Mouse (Mus musculus) heart, embryonic 11.5 days (tissue): ENCODE results near the gene Slc9b1. TPM values are rescaled to one million over a fixed set of nuclear protein-coding genes. Genes with fewer than 3 reads are reported as not detected.

Experiments
- ATAC-seq: fragments of 200-750 bp; cut with Nextera tagmentation; replicated peaks from 2 replicates; pipeline ENCODE4 v1.8.0; 2017; ENCODE audit warnings: moderate library complexity; ENCODE audit not compliant: insufficient number of reproducible peaks, low FRiP score, low TSS enrichment
- H3K27ac ChIP-seq: fragments of 300-500 bp; sonication (generic); 2 replicates; pipeline ENCODE4 v1.5.1; 2014; ENCODE audit warnings: mild to moderate bottlenecking, low read depth, low read length
- H3K27me3 ChIP-seq: fragments of 300-500 bp; sonication (generic); 2 replicates; pipeline ENCODE4 v1.6.1; 2014; ENCODE audit warnings: mild to moderate bottlenecking, low read length, mixed read lengths; ENCODE audit not compliant: control insufficient read depth, insufficient read depth
- H3K36me3 ChIP-seq: fragments of 300-500 bp; sonication (generic); 2 replicates; pipeline ENCODE4 v1.6.1; 2014; ENCODE audit warnings: mild to moderate bottlenecking, low read length, moderate library complexity, mixed read lengths; ENCODE audit not compliant: control insufficient read depth, insufficient read depth
- H3K4me1 ChIP-seq: fragments of 300-500 bp; sonication (generic); 2 replicates; pipeline ENCODE4 v1.6.1; 2014; ENCODE audit warnings: low read length; ENCODE audit not compliant: control insufficient read depth, insufficient read depth
- H3K4me2 ChIP-seq: fragments of 300-500 bp; sonication (generic); 2 replicates; pipeline ENCODE4 v1.6.1; 2014; ENCODE audit warnings: mild to moderate bottlenecking, moderate library complexity
- H3K4me3 ChIP-seq: fragments of 300-500 bp; sonication (generic); 2 replicates; pipeline ENCODE4 v1.5.1; 2014; ENCODE audit warnings: low read depth, low read length
- H3K9ac ChIP-seq: fragments of 300-500 bp; sonication (generic); 2 replicates; pipeline ENCODE4 v1.6.1; 2014; ENCODE audit warnings: mild to moderate bottlenecking, low read depth, low read length, moderate library complexity
- H3K9me3 ChIP-seq: fragments of 300-500 bp; sonication (generic); replicated peaks from 2 replicates; pipeline ENCODE4 v1.6.1; 2016; ENCODE audit warnings: low read length; ENCODE audit not compliant: control insufficient read depth
- WGBS: fragments of 180-500 bp; shearing (Covaris S2); extraction: QIAGEN DNeasy Blood & Tissue Kit; methylation state at CpG from one replicate; pipeline ENCODE4 v1.1.7; 2014; ENCODE audit not compliant: insufficient replicate concordance; 5-methylcytosine and 5-hydroxymethylcytosine counted together
- polyA plus RNA-seq: library from polyadenylated mRNA; unstranded; fragments of >200 nt; fragmentation: Nextera tagmentation; extraction: Ambion mirVana; gene quantifications from 2 replicates; pipeline ENCODE4 v1.2.1, GENCODE M21; 2014

Slc9b1 gene
- 0.17 TPM in 1 of 2 replicates, not detected in the other for polyA plus RNA-seq

DNA sequence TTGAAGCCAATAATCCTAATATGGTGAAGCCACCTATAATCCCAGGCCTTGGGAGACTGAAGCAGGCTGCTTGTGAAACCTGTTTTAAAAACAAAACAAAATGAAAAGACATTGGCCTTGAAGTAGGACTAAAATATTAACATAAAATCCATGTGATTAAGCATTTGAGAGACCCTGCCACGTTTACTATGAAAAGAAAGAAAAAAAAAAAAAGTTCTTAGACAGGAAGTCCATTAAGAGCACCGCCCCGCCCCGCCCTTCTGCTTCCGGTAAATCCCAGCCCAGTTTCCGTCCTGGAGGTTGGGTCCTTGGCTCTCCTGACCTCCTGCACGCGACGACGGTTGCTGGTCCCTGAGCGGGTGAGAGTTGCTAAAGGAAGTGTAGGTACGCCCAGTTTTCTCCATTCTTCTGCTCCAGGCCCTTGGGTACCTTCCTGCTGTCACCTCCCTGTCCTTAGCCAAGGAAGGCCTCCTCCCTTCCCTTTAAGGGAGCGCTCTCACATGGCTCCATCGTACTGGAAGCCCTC lies at the start of gene Slc9b1:
TSS of gene Slc9b1 (plus strand) at position 291 of the 526 bp plus-strand sequence.
- Histone ChIP-seq H3K27me3 (no peaks in the 10 kb centered on the region), H3K27ac (no peak within 1 kb of the TSS), H3K4me2 (no peak within 1 kb of the TSS), H3K4me3 (no peak within 1 kb of the TSS), H3K36me3 (no peaks in the 10 kb centered on the region), H3K4me1 (no peaks in the 10 kb centered on the region; the same call in 1 of the 2 replicates), H3K9ac (no peak within 1 kb of the TSS), H3K9me3 (no peaks in the 10 kb centered on the region)
- ATAC-seq, result no peak
- 69% methylated on average over 14 of the region's 14 CpGs for WGBS

GRCm38 (mm10) chr3:135298560-135298959 lies 49.3 kb upstream of the Slc9b1 start:
- no peak for ATAC-seq
- Histone ChIP-seq H3K27me3 (no peaks in the 10 kb centered on the region), H3K4me1 (no peaks in the 10 kb centered on the region), H3K9me3 (no peaks in the 10 kb centered on the region), H3K9ac (no peak overlapping the region), H3K27ac (no peak overlapping the region), H3K4me2 (no peak overlapping the region), H3K36me3 (no peaks in the 10 kb centered on the region), H3K4me3 (no peak overlapping the region)
- WGBS, result 72% methylated on average over 3 of the region's 3 CpGs

DNA sequence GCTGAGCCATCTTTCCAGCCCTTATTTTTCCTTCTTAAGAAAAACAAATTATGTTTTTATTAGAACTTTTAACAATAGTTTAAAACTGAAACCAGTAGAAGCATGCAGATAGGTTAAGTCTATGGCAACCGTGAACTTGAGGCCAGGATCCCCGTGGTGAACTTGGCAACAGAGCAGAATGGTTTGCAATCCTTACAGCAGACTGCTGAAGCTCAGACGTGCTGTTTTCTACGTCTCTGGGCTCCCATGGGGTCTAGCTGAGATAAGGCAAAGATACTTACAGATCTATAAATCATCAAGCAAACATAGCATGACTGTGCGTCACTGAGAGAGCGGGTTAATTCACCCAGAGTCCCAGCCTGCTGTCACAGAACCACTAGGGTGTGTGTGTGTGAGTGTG lies 47.7 kb upstream of the Slc9b1 start:
- Histone ChIP-seq H3K27me3 (no peaks in the 10 kb centered on the region), H3K9ac (no peak overlapping the region), H3K36me3 (no peaks in the 10 kb centered on the region), H3K4me1 (no peaks in the 10 kb centered on the region), H3K4me3 (no peak overlapping the region), H3K4me2 (no peak overlapping the region), H3K27ac (no peak overlapping the region), H3K9me3 (no peaks in the 10 kb centered on the region)
- WGBS, result 62% methylated on average over 6 of the region's 6 CpGs
- ATAC-seq, result no peak

DNA sequence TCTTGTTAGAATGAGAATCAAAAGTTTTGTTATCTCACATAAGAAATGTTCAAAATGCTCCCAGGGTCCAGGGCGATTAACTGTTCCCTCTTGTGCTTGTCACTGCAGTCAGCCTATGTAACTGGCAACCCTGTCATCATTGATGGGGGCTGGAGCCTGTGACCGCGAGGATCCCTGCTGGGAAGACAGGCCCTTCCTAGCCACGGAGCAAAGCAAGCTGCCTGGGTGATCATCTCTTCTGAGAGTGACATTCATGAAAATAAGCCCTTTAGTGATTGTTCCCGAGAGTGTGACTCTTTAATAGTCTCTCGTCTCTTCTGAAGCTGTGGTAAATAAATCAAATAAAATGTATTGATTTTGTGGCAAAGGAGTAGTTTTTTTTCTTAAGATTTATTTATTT lies 43.8 kb upstream of the Slc9b1 start:
- Histone ChIP-seq H3K9me3 (no peaks in the 10 kb centered on the region), H3K9ac (no peak overlapping the region), H3K36me3 (no peaks in the 10 kb centered on the region), H3K27me3 (no peaks in the 10 kb centered on the region), H3K27ac (no peak overlapping the region), H3K4me2 (no peak overlapping the region), H3K4me3 (no peak overlapping the region), H3K4me1 (peaks cover 5% of the 10 kb centered on the region; the same call in 1 of the 2 replicates)
- 31% methylated on average over 6 of the region's 6 CpGs for WGBS
- no peak for ATAC-seq

DNA sequence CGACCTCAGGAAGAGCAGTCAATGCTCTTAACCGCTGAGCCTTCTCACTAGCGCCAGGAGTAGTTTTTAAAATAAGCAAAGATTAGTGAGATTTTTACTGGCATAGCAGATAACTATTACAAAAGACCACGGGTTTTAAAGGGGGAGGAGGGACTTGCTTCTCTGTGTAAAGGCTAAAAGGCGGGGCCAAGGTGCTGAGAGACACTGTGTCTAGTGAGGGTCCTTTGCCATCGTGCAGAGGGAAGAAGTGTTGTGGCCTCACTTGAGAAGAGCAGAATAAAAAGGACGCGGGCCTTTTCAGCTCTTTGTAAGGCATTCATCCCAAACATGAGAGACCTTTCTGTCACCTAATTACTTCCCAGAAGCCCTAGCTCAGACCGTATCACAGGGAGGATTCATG lies 43.3 kb upstream of the Slc9b1 start:
- Histone ChIP-seq H3K27me3 (no peaks in the 10 kb centered on the region), H3K27ac (no peak overlapping the region), H3K9me3 (no peaks in the 10 kb centered on the region), H3K36me3 (no peaks in the 10 kb centered on the region), H3K9ac (no peak overlapping the region), H3K4me1 (peaks cover 5% of the 10 kb centered on the region; the same call in 1 of the 2 replicates), H3K4me3 (no peak overlapping the region), H3K4me2 (no peak overlapping the region)
- no peak for ATAC-seq
- whole genome bisulfite sequencing, result 39% methylated on average over 9 of the region's 9 CpGs

GRCm38 (mm10) chr3:135307411-135308259 lies 40.2 kb upstream of the Slc9b1 start, which contains the start of gene Slc9b2:
Slc9b2 (plus strand) TSS chr3:135307700.
- no peak within 1 kb of the TSS for H3K27ac ChIP-seq
- H3K27me3 ChIP-seq, result no peaks in the 10 kb centered on the region
- peak within 1 kb of the TSS; percentile 46 for H3K9ac ChIP-seq
- H3K4me3 ChIP-seq, result peak within 1 kb of the TSS; percentile 38
- H3K4me2 ChIP-seq, result peak within 1 kb of the TSS; percentile 70
- WGBS, result 10% methylated on average over 22 of the region's 28 CpGs
- ATAC-seq, result peak; percentile 74
- no peaks in the 10 kb centered on the region for H3K36me3 ChIP-seq
- no peaks in the 10 kb centered on the region for H3K9me3 ChIP-seq
- H3K4me1 ChIP-seq, result peaks cover 5% of the 10 kb centered on the region; the same call in 1 of the 2 replicates

DNA sequence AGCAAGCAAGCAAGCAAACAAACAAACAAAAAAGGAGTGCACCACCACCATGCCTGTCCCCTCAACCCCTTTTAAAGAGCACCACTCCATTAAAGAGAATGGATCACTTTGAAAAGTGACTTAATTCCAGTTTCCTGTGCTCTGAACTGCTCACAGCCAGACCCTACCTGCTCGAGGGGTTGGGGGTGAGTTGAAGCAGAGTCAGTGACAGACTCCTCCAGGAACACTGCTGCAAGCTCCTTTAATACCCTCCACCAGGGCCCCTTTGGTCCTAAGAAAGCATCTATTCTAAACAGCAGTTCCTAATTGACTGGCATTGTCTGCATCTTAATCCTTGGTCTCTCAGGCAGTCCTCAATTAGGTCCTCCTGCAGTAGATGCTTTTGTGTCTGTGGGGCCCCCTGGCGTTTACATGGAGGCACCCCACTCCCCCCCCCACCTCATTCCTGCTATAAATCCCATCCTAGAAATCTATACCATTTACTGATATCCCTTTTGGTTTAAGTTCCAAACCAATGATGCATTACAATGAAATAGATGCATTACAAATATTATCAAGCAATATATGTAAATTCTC lies 34.8 kb upstream of the Slc9b1 start:
- no peaks in the 10 kb centered on the region for H3K36me3 ChIP-seq
- H3K4me2 ChIP-seq, result no peak overlapping the region
- H3K27ac ChIP-seq, result no peak overlapping the region
- no peaks in the 10 kb centered on the region for H3K27me3 ChIP-seq
- no peak overlapping the region for H3K4me3 ChIP-seq
- no peaks in the 10 kb centered on the region for H3K9me3 ChIP-seq
- H3K4me1 ChIP-seq, result no peaks in the 10 kb centered on the region
- WGBS, result 40% methylated on average over 2 of the region's 2 CpGs
- no peak overlapping the region for H3K9ac ChIP-seq
- no peak for ATAC-seq

DNA sequence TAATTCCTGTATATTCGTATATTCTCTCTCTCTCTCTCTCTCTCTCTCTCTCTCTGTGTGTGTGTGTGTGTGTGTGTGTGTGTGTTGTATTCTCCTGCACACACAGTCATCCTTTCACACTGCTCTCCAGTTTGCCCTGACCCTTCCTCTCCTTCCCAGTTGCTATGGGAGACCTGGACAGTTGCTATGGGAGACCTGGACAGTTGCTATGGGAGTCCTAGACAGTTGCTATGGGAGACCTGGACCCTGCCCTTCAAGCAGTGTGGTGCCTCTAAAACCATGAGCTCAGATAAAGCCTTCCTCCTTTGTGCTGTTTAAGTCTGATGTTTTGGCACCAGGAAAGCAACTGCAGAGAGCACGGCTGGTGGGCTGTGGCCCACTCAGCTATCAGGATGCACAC lies 34.1 kb upstream of the Slc9b1 start:
- H3K27me3 ChIP-seq, result no peaks in the 10 kb centered on the region
- no peaks in the 10 kb centered on the region for H3K4me1 ChIP-seq
- H3K9ac ChIP-seq, result no peak overlapping the region
- H3K4me3 ChIP-seq, result no peak overlapping the region
- H3K4me2 ChIP-seq, result no peak overlapping the region
- H3K27ac ChIP-seq, result no peak overlapping the region
- 70% methylated on average over 2 of the region's 2 CpGs for WGBS
- ATAC-seq, result no peak
- H3K9me3 ChIP-seq, result no peaks in the 10 kb centered on the region
- no peaks in the 10 kb centered on the region for H3K36me3 ChIP-seq
